Mouse (Mus musculus) hindbrain, embryonic 15.5 days (tissue): ENCODE measurements around the gene Slc12a7. TPM values are rescaled to one million over a fixed set of nuclear protein-coding genes. Genes with fewer than 3 reads are reported as not detected.

ENCODE experiments used
- ATAC-seq: fragments of 200-750 bp; cut with Nextera tagmentation; 2 replicates; pipeline ENCODE4 v1.8.0; 2017; ENCODE audit warnings: low read depth, moderate number of reproducible peaks, moderate TSS enrichment; ENCODE audit not compliant: low FRiP score
- H3K27ac ChIP-seq: fragments of 300-500 bp; sonication (generic); replicated peaks from 2 replicates; pipeline ENCODE4 v1.5.1; 2015; ENCODE audit warnings: mild to moderate bottlenecking, inconsistent platforms
- H3K27me3 ChIP-seq: fragments of 300-500 bp; sonication (generic); 2 replicates; pipeline ENCODE4 v1.6.1; 2015; ENCODE audit warnings: control low read depth, inconsistent platforms
- H3K36me3 ChIP-seq: fragments of 300-500 bp; sonication (generic); 2 replicates; pipeline ENCODE4 v1.6.1; 2015; ENCODE audit warnings: control low read depth, inconsistent platforms
- H3K4me1 ChIP-seq: fragments of 300-500 bp; sonication (generic); replicated peaks from 2 replicates; pipeline ENCODE4 v1.6.1; 2015; ENCODE audit warnings: control low read depth, inconsistent platforms
- H3K4me2 ChIP-seq: fragments of 300-500 bp; sonication (generic); 2 replicates; pipeline ENCODE4 v1.6.1; 2015; ENCODE audit warnings: moderate library complexity, mild to moderate bottlenecking, inconsistent platforms
- H3K4me3 ChIP-seq: fragments of 300-500 bp; sonication (generic); 2 replicates; pipeline ENCODE4 v1.5.1; 2015; ENCODE audit warnings: mild to moderate bottlenecking, inconsistent platforms
- H3K9ac ChIP-seq: fragments of 300-500 bp; sonication (generic); 2 replicates; pipeline ENCODE4 v1.6.1; 2015; ENCODE audit warnings: inconsistent platforms
- H3K9me3 ChIP-seq: fragments of 300-500 bp; sonication (generic); 2 replicates; pipeline ENCODE4 v1.6.1; 2016; ENCODE audit warnings: control low read depth, inconsistent platforms
- WGBS: fragments of 180-500 bp; shearing (Covaris S2); methylation state at CpG from one replicate; pipeline ENCODE4 v1.1.7; 2015; 5-methylcytosine and 5-hydroxymethylcytosine counted together
- polyA plus RNA-seq: library from polyadenylated mRNA; unstranded; fragments of >200 nt; fragmentation: Nextera tagmentation; extraction: Ambion mirVana; gene quantifications from 2 replicates; pipeline ENCODE4 v1.2.1, GENCODE M21; 2015

The Slc12a7 gene
- 10.1 and 10.6 TPM in 2 replicates for polyA plus RNA-seq

- WGBS: 5% methylated on average over 48 of the region's 48 CpGs
- H3K27ac ChIP-seq: no peak within 1 kb of the TSS
- no peaks in the 10 kb centered on the region for H3K36me3 ChIP-seq
- peak; percentile 57 for ATAC-seq
- H3K27me3 ChIP-seq: peaks cover 12% of the 10 kb centered on the region
- peak within 1 kb of the TSS; percentile 39 for H3K4me3 ChIP-seq
- H3K9me3 ChIP-seq: no peaks in the 10 kb centered on the region
- peaks cover 12% of the 10 kb centered on the region for H3K4me1 ChIP-seq
- H3K4me2 ChIP-seq: peak within 1 kb of the TSS; percentile 73
- H3K9ac ChIP-seq: peak within 1 kb of the TSS; percentile 3; the same call in 1 of the 2 replicates
Measured at GRCm38 (mm10) chr13:73732742-73733700, at the start of gene Slc12a7. Slc12a7 (plus strand) TSS chr13:73733094.

- ATAC-seq: no peak
- Histone ChIP-seq H3K9me3 (no peaks in the 10 kb centered on the region), H3K4me1 (no peaks in the 10 kb centered on the region), H3K9ac (no peak overlapping the region), H3K27ac (no peak overlapping the region), H3K4me2 (no peak overlapping the region), H3K4me3 (no peak overlapping the region), H3K27me3 (no peaks in the 10 kb centered on the region), H3K36me3 (no peaks in the 10 kb centered on the region)
- 89% methylated on average over 11 of the region's 11 CpGs for WGBS
Measured at GRCm38 (mm10) chr13:73683682-73684081, 49.2 kb upstream of the Slc12a7 start.

GRCm38 (mm10) chr13:73684412-73684811 is 48.5 kb upstream of the Slc12a7 start:
- no peak overlapping the region for H3K4me3 ChIP-seq
- H3K4me1 ChIP-seq: no peaks in the 10 kb centered on the region
- H3K4me2 ChIP-seq: no peak overlapping the region
- H3K27me3 ChIP-seq: no peaks in the 10 kb centered on the region
- WGBS: 87% methylated on average over 1 of the region's 1 CpGs
- no peak for ATAC-seq
- no peaks in the 10 kb centered on the region for H3K36me3 ChIP-seq
- no peak overlapping the region for H3K9ac ChIP-seq
- H3K9me3 ChIP-seq: no peaks in the 10 kb centered on the region
- no peak overlapping the region for H3K27ac ChIP-seq

- Histone ChIP-seq H3K4me3 (no peak overlapping the region), H3K4me2 (no peak overlapping the region), H3K9ac (no peak overlapping the region), H3K4me1 (no peaks in the 10 kb centered on the region), H3K27ac (no peak overlapping the region), H3K9me3 (no peaks in the 10 kb centered on the region), H3K27me3 (no peaks in the 10 kb centered on the region), H3K36me3 (no peaks in the 10 kb centered on the region)
- 83% methylated on average over 6 of the region's 6 CpGs for WGBS
- no peak for ATAC-seq
Measured at GRCm38 (mm10) chr13:73685502-73685901, 47.4 kb upstream of the Slc12a7 start.

- Histone ChIP-seq H3K36me3 (no peaks in the 10 kb centered on the region), H3K4me2 (no peak overlapping the region), H3K9me3 (no peaks in the 10 kb centered on the region), H3K9ac (no peak overlapping the region), H3K27ac (no peak overlapping the region), H3K27me3 (no peaks in the 10 kb centered on the region), H3K4me3 (no peak overlapping the region), H3K4me1 (no peaks in the 10 kb centered on the region)
- WGBS: 69% methylated on average over 3 of the region's 3 CpGs
- ATAC-seq: no peak
Measured at GRCm38 (mm10) chr13:73687601-73688000, 45.3 kb upstream of the Slc12a7 start.

- Histone ChIP-seq H3K4me2 (no peak overlapping the region), H3K27me3 (no peaks in the 10 kb centered on the region), H3K4me3 (no peak overlapping the region), H3K9me3 (no peaks in the 10 kb centered on the region), H3K9ac (no peak overlapping the region), H3K36me3 (no peaks in the 10 kb centered on the region), H3K27ac (no peak overlapping the region), H3K4me1 (no peaks in the 10 kb centered on the region)
- ATAC-seq: no peak
- 85% methylated on average over 4 of the region's 4 CpGs for WGBS
Measured at GRCm38 (mm10) chr13:73688934-73689333, 44.0 kb upstream of the Slc12a7 start.

GRCm38 (mm10) chr13:73692249-73692868 is 40.5 kb upstream of the Slc12a7 start:
- Histone ChIP-seq H3K4me2 (no peak overlapping the region), H3K4me3 (no peak overlapping the region), H3K27me3 (no peaks in the 10 kb centered on the region), H3K36me3 (no peaks in the 10 kb centered on the region), H3K9ac (no peak overlapping the region), H3K4me1 (no peaks in the 10 kb centered on the region), H3K27ac (no peak overlapping the region), H3K9me3 (no peaks in the 10 kb centered on the region)
- WGBS: 34% methylated on average over 10 of the region's 10 CpGs
- ATAC-seq: peak; percentile 84

- H3K27ac ChIP-seq: no peak overlapping the region
- H3K36me3 ChIP-seq: no peaks in the 10 kb centered on the region
- H3K4me2 ChIP-seq: no peak overlapping the region
- 80% methylated on average over 2 of the region's 2 CpGs for WGBS
- no peak for ATAC-seq
- no peaks in the 10 kb centered on the region for H3K9me3 ChIP-seq
- no peak overlapping the region for H3K9ac ChIP-seq
- no peaks in the 10 kb centered on the region for H3K27me3 ChIP-seq
- no peak overlapping the region for H3K4me3 ChIP-seq
- H3K4me1 ChIP-seq: no peaks in the 10 kb centered on the region
Measured at GRCm38 (mm10) chr13:73693333-73693732, 39.6 kb upstream of the Slc12a7 start.

- Histone ChIP-seq H3K4me2 (no peak overlapping the region), H3K36me3 (no peaks in the 10 kb centered on the region)
- WGBS: 91% methylated on average over 1 of the region's 1 CpGs
Measured at GRCm38 (mm10) chr13:73694972-73695371, 37.9 kb upstream of the Slc12a7 start.

GRCm38 (mm10) chr13:73696529-73696928 is 36.4 kb upstream of the Slc12a7 start:
- ATAC-seq: no peak
- Histone ChIP-seq H3K4me3 (no peak overlapping the region), H3K4me2 (no peak overlapping the region), H3K27ac (no peak overlapping the region), H3K9ac (no peak overlapping the region), H3K36me3 (no peaks in the 10 kb centered on the region), H3K27me3 (no peaks in the 10 kb centered on the region), H3K4me1 (no peaks in the 10 kb centered on the region), H3K9me3 (no peaks in the 10 kb centered on the region)
- WGBS: 85% methylated on average over 3 of the region's 3 CpGs

More at GRCm38 (mm10) chr13:73694972-73695371, 37.9 kb upstream of the Slc12a7 start:
- ATAC-seq: no peak
- Histone ChIP-seq H3K9ac (no peak overlapping the region), H3K9me3 (no peaks in the 10 kb centered on the region), H3K4me1 (no peaks in the 10 kb centered on the region), H3K4me3 (no peak overlapping the region), H3K27me3 (no peaks in the 10 kb centered on the region), H3K27ac (no peak overlapping the region)

- no peak overlapping the region for H3K9ac ChIP-seq
- no peaks in the 10 kb centered on the region for H3K27me3 ChIP-seq
- no peaks in the 10 kb centered on the region for H3K9me3 ChIP-seq
- H3K4me3 ChIP-seq: no peak overlapping the region
- H3K36me3 ChIP-seq: no peaks in the 10 kb centered on the region
- ATAC-seq: no peak
- 92% methylated on average over 6 of the region's 6 CpGs for WGBS
- H3K4me1 ChIP-seq: no peaks in the 10 kb centered on the region
- no peak overlapping the region for H3K27ac ChIP-seq
- no peak overlapping the region for H3K4me2 ChIP-seq
Measured at GRCm38 (mm10) chr13:73699714-73700113, 33.2 kb upstream of the Slc12a7 start.

GRCm38 (mm10) chr13:73700554-73700953 is 32.3 kb upstream of the Slc12a7 start:
- no peaks in the 10 kb centered on the region for H3K36me3 ChIP-seq
- no peaks in the 10 kb centered on the region for H3K27me3 ChIP-seq
- no peaks in the 10 kb centered on the region; the same call in 1 of the 2 replicates for H3K4me1 ChIP-seq
- H3K9me3 ChIP-seq: no peaks in the 10 kb centered on the region
- no peak overlapping the region for H3K27ac ChIP-seq
- no peak overlapping the region for H3K4me3 ChIP-seq
- H3K9ac ChIP-seq: no peak overlapping the region
- ATAC-seq: no peak
- 90% methylated on average over 12 of the region's 12 CpGs for WGBS
- H3K4me2 ChIP-seq: no peak overlapping the region
